Mouse (Mus musculus) heart, adult 2 months (tissue): ENCODE results near the gene Gm20388. TPM values are rescaled to one million over a fixed set of nuclear protein-coding genes. Genes with fewer than 3 reads are reported as not detected.

Experiments used
- DNase-seq, 2 experiments: peaks; one replicate each; pipeline ENCODE4 v3.0.0; 2021
- H3K27ac ChIP-seq: fragments of 200-600 bp; 2 replicates; pipeline ENCODE4 v1.8.1; 2022
- H3K27me3 ChIP-seq: fragments of 200-500 bp; 2 replicates; pipeline ENCODE4 v1.6.1; 2012; ENCODE audit warnings: mild to moderate bottlenecking, low read length, inconsistent platforms, mixed read lengths; ENCODE audit not compliant: control insufficient read depth, insufficient read depth
- H3K36me3 ChIP-seq: fragments of 200-500 bp; 2 replicates; pipeline ENCODE4 v1.6.1; 2012; ENCODE audit warnings: low read length, inconsistent platforms; ENCODE audit not compliant: control insufficient read depth, insufficient read depth
- H3K4me1 ChIP-seq: fragments of 200-500 bp; 2 replicates; pipeline ENCODE4 v1.6.1; 2011; ENCODE audit warnings: low read length; ENCODE audit not compliant: control insufficient read depth, insufficient read depth
- H3K4me3 ChIP-seq: fragments of 200-600 bp; 2 replicates; pipeline ENCODE4 v1.8.1; 2022
- H3K79me2 ChIP-seq: fragments of 200-500 bp; replicated peaks from 2 replicates; pipeline ENCODE4 v1.6.1; 2012; ENCODE audit warnings: mild to moderate bottlenecking, inconsistent platforms, low read length, moderate library complexity, mixed read lengths; ENCODE audit not compliant: control insufficient read depth, insufficient read depth
- H3K9ac ChIP-seq: fragments of 200-500 bp; 2 replicates; pipeline ENCODE4 v1.6.1; 2012; ENCODE audit warnings: low read depth, mild to moderate bottlenecking, control low read depth, inconsistent platforms, low read length, mixed read lengths
- CTCF ChIP-seq: fragments of 200-600 bp; IDR thresholded peaks from 2 replicates; pipeline ENCODE4 v1.8.1; 2022; ENCODE audit warnings: antibody characterized with exemption, mild to moderate bottlenecking, moderate library complexity
- EP300 ChIP-seq: fragments of 200-500 bp; IDR thresholded peaks from 2 replicates; pipeline ENCODE4 v1.6.1; 2011; ENCODE audit warnings: low read depth, low read length, control low read depth; ENCODE audit not compliant: insufficient read depth
- POLR2A ChIP-seq: fragments of 200-500 bp; IDR thresholded peaks from 2 replicates; pipeline ENCODE4 v1.6.1; 2011; ENCODE audit warnings: mild to moderate bottlenecking, low read depth, low read length, control low read depth; ENCODE audit not compliant: insufficient read depth
- WGBS: fragments of 180-500 bp; shearing (Covaris S2); methylation state at CpG from one replicate; pipeline ENCODE4 v1.1.7; 2018; 5-methylcytosine and 5-hydroxymethylcytosine counted together
- intact Hi-C: fragments of 180-260 bp; cut with DNase I; formaldehyde crosslinking; loops from one replicate; pipeline ENCODE4 v1.15.1; 2025
- polyA plus RNA-seq: library from polyadenylated mRNA; depleted of rRNA; stranded (reverse); fragments of >200 nt; gene quantifications from 2 replicates; pipeline ENCODE4 v1.2.3, GENCODE M21; 2012
- total RNA-seq, 2 experiments: library from RNA; stranded (reverse); gene quantifications; 2 replicates each; pipeline ENCODE4 v1.2.3; 2021

Gene Gm20388
- total and polyA plus RNA-seq, 3 experiments = 1.8 to 32.3 TPM; not detected in 1

DNA sequence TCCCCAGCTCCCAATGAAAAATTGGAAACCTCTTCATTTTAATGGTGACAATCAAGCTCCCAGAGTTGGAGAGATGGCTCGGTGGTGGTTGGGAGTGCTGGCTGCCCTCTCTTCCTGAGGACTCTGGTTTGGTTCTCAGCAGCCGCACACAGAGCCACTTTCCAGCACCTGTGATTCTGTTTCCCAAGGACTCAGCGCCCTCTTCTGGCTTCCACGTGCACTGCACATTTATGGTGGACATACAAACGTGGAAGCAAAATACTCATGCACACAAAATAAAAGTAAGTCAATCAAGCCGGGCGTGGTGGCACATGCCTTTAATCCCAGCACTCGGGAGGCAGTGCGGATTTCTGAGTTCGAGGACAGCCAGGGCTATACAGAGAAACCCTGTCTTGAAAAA, 333.9 kb downstream of the Gm20388 start:
- H3K36me3 ChIP-seq = no peaks in the 10 kb centered on the region
- peak; percentile 44 for TF ChIP-seq CTCF
- no peak for TF ChIP-seq EP300
- no peak for TF ChIP-seq POLR2A
- H3K9ac ChIP-seq = no peak overlapping the region
- no peak overlapping the region for H3K4me3 ChIP-seq
- no peak for DNase-seq
- H3K79me2 ChIP-seq = no peaks in the 10 kb centered on the region; the same call in 1 of the 2 replicates
- intact Hi-C loops = no loop called here
- H3K4me1 ChIP-seq = peaks cover 2% of the 10 kb centered on the region
- 95% methylated on average over 10 of the region's 10 CpGs for WGBS
- H3K27ac ChIP-seq = no peak overlapping the region
- no peaks in the 10 kb centered on the region for H3K27me3 ChIP-seq

DNA sequence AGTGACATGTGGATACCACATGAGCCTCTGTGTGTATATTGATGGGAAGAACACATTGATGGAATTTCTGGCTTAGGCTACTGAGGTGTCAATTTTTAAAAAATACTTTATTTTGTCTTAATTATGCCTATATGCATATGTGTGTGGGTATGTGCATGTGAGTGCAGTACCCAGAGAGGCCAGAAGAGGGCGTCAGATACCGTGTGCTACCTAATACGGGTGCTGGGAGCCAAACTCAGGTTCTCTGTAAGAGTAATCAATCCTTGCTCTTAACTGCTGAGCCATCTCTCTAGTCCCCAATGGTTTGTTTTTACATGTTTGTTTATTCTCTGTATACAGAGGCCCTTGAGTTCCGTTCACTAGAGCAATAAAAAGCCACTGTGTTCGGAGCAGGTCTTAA, 337.0 kb downstream of the Gm20388 start:
- Histone ChIP-seq H3K4me3 (no peak overlapping the region), H3K27ac (no peak overlapping the region), H3K27me3 (no peaks in the 10 kb centered on the region), H3K79me2 (no peaks in the 10 kb centered on the region; the same call in 1 of the 2 replicates), H3K9ac (no peak overlapping the region), H3K4me1 (peaks cover 7% of the 10 kb centered on the region), H3K36me3 (no peaks in the 10 kb centered on the region)
- WGBS = 88% methylated on average over 5 of the region's 5 CpGs
- TF ChIP-seq CTCF (peak; percentile 65), EP300 (no peak), POLR2A (no peak)
- intact Hi-C loops = no loop called here
- no peak for DNase-seq

DNA sequence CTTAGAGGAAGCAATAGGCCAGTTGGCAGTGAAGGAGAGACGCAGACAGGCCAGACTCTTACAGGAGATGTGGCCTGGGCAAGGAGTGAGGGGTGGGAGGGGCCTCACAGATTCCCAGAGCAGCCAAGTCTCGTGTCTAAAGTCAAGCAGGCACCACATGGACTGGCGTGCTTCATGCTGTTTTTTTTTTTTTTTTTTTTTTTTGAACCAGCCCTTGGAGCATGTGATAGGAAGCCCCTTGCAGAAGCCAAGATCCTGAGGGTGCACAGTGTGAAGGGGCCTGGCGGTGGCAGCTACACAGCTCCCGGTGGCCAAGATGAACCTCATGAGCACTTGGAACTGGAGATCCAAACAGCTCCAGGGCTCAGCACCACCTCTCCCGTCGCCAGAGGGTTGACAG, 337.4 kb downstream of the Gm20388 start:
- TF ChIP-seq POLR2A (no peak), EP300 (0 out of 2 replicates have a peak, but pooled peaks have one; percentile 31), CTCF (no peak)
- Histone ChIP-seq H3K79me2 (no peaks in the 10 kb centered on the region; the same call in 1 of the 2 replicates), H3K36me3 (no peaks in the 10 kb centered on the region), H3K4me3 (no peak overlapping the region), H3K27ac (no peak overlapping the region), H3K4me1 (peaks cover 7% of the 10 kb centered on the region), H3K27me3 (no peaks in the 10 kb centered on the region), H3K9ac (no peak overlapping the region)
- DNase-seq = peak; percentile 27 to 48
- intact Hi-C loops = no loop called here
- 54% methylated on average over 7 of the region's 7 CpGs for WGBS

DNA sequence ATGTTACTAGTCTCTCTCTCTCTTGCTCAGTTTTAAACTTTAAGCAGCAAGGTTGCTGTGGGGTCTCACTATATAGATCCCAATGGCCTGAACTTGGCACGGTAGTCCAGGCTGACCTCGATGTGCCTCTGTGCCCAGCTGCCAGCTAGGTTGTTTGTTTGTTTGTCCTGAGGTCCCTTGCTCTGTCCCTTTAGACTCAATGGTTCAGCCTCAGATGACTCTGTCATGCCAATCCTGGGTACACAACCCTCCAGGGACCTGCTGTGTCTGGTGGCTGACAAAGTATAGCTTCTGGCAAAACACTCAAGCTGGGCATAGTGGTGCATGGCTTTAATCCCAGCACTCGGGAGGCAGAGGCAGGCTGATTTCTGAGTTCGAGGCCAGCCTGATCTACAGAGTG, 337.8 kb downstream of the Gm20388 start:
- Histone ChIP-seq H3K36me3 (no peaks in the 10 kb centered on the region), H3K27me3 (no peaks in the 10 kb centered on the region), H3K9ac (no peak overlapping the region), H3K4me3 (no peak overlapping the region), H3K4me1 (peaks cover 7% of the 10 kb centered on the region), H3K79me2 (no peaks in the 10 kb centered on the region; the same call in 1 of the 2 replicates), H3K27ac (no peak overlapping the region)
- DNase-seq = no peak
- 81% methylated on average over 4 of the region's 4 CpGs for WGBS
- intact Hi-C loops = no loop called here
- TF ChIP-seq EP300 = no peak
- no peak for TF ChIP-seq POLR2A
- TF ChIP-seq CTCF = no peak

DNA sequence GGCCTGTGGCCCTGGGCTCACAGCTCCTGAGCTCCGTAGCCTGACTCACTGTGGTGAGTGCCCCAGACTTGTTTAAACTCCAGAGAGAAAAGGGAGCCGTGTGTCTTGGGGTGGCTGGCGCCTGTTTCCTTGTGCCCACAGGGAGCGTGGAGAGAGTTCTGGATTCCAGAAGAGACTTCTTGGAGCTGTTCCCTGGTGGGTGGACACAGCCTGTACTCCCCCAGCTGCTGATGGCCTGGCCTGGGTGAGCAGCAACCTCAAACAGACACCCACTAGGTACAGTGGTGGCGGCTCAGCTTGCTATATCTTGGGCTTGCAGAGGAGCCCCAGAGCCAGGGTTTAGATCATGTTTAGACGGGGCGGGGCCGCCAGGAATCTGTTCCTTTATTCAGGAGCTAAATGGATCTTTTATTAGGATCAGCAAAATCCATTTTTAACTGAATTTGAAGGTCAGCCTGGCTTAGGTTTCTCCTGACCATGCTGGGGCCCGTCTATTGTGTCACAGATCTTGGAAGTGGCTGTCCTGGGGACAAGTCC, 339.2 kb downstream of the Gm20388 start:
- 82% methylated on average over 9 of the region's 9 CpGs for WGBS
- H3K9ac ChIP-seq = no peak overlapping the region
- no peak overlapping the region for H3K27ac ChIP-seq

DNA sequence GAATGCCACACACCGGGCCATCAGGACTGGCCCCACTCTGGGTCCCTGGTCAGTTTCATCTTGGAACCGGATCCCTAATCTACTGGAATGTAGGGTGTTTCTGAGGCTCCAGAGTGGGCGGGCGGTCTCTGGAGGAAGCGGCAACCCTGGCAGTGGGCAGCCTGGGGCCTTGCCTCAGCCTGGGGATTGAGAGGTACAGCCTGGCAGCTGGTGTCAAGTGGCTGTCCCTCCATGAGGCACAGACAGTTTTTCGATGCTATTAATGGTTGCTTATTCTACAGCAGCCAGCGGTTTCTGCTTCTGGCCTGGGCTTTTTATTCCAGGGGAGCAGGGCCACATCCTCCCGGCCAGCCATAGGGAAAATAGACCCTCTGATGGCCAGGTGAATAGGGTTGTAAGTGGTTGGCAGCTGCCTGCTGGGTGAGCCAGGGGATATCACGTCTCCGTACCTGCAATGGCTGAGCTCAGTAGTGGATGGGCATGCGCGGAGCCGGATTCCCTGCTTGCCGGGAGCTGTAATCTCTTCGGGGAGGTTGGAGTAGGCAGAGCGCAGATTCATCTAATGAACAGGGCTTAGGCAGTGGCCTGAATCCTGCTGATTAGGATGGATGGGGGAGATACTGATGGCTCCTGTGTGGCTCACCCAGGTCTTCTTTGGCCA, 340.2 kb downstream of the Gm20388 start:
- 73% methylated on average over 16 of the region's 16 CpGs for WGBS
- H3K79me2 ChIP-seq = peaks cover 1% of the 10 kb centered on the region; the same call in 1 of the 2 replicates
- H3K4me3 ChIP-seq = no peak overlapping the region
- H3K9ac ChIP-seq = no peak overlapping the region
- no peaks in the 10 kb centered on the region for H3K36me3 ChIP-seq
- intact Hi-C loops = no loop called here
- DNase-seq = peak in 1 of 2 experiments; percentile 36
- no peak for TF ChIP-seq POLR2A
- no peak for TF ChIP-seq EP300
- TF ChIP-seq CTCF = no peak
- H3K27me3 ChIP-seq = no peaks in the 10 kb centered on the region
- peaks cover 7% of the 10 kb centered on the region for H3K4me1 ChIP-seq
- H3K27ac ChIP-seq = no peak overlapping the region; the same call in 1 of the 2 replicates

More for the DNA sequence above, 339.2 kb downstream of the Gm20388 start:
- H3K4me3 ChIP-seq = no peak overlapping the region
- intact Hi-C loops = no loop called here
- H3K4me1 ChIP-seq = peaks cover 7% of the 10 kb centered on the region
- TF ChIP-seq POLR2A (no peak), EP300 (no peak), CTCF (no peak)
- no peaks in the 10 kb centered on the region for H3K36me3 ChIP-seq
- no peaks in the 10 kb centered on the region for H3K27me3 ChIP-seq
- DNase-seq = peak in 1 of 2 experiments; percentile 22
- H3K79me2 ChIP-seq = no peaks in the 10 kb centered on the region; the same call in 1 of the 2 replicates
